Mouse (Mus musculus) ovary, adult 18-20 months (tissue): ENCODE results near the gene Lamb3.

Experiments used
- DNase-seq: peaks from one replicate; pipeline ENCODE4 v3.0.0; 2022; ENCODE audit warnings: low spot score, mixed read lengths

Lamb3 gene

DNA sequence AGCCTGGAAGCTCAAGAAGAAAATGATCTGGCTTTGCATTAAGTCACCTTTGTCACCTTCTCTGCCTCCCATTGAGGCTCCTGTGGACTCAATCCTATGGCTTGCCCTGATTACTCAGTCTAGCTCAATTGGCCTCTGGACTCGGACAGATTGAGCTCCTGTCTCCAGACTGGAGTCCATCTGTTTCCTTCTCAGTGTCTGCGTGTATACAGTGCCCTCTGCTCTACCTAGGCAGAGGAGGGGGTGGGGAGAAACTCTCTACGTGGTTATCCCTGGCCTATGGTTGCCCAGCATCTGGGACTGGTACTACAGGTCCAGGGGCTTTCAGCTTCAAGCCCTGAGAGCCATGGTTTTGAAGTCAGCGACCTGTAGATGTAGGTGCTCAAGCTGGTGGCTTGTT lies 136.4 kb downstream of the Lamb3 start:
- DNase-seq, result no peak

DNA sequence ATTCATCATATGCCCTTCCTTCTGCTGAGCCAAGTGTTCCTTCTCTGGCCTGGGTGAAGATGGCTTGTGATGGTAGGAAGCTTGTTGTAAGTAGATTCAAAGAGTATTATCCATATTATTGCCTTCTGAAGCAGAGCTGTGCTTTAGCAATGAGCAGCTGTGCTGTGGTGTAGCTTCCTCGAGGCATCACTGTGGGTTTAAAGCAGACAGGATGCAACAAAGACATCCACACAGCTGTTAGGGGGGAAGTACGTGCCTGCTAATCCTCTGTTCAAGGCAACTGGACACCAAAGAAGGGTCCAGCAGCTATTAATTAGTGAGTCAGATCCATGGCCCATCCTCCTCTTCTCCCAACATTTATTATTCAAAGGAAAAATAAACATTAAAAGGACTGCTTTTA lies 137.5 kb downstream of the Lamb3 start:
- DNase-seq, result no peak

DNA sequence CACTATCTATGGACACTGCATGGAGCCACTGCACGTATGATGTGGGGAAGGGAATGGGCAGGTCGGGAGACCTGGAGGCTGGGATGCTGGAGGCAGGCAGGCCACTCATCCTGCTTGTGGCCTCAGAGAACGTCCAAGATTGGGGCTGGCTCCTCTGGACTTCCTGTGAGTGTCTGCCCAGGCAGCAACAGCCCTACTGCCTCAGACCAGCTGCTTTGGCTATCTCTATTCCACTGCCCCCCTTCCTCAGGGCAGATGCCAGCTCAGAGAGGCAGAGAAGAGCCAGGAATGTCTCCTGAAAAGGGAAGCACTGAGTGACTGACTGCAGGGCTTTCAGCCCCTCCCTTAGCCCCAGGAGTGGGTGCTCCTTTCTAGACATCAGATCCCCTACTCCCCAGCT lies 139.4 kb downstream of the Lamb3 start:
- no peak for DNase-seq

GRCm38 (mm10) chr1:193348261-193348962 lies 140.9 kb downstream of the Lamb3 start:
- DNase-seq, result no peak

GRCm38 (mm10) chr1:193349702-193350545 lies 142.4 kb downstream of the Lamb3 start:
- DNase-seq, result no peak

DNA sequence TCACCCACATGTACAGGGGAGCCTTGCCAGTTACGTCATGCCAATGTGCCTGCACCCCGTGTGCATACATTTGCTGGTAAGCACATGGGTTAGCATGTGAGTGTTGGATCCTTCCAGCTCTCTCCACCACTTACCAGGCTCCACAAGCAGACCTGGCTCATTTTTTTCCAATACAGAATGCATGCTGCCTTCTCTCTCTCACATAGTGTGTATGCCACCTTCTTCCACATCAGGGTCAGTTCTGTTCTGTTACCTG lies 143.0 kb downstream of the Lamb3 start:
- no peak for DNase-seq

DNA sequence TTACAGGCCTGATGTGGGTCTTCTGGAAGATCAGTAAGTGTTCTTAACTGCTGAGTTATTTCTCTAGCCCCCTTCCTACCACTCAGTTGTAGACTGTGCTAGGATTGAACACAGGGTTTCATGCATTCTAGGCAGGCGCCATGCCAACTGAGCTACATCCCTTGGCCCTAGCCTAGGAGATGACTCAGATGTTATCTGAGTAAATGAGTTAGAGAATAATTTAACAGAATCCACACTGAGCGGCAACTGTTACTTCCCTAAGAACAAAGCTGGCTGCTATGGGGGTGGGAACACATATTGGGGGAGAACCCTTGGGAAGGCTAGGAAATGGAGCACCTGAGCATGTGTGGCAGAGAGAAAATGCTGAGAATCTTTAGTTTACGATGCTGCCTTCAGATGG lies 144.1 kb downstream of the Lamb3 start:
- DNase-seq, result no peak

GRCm38 (mm10) chr1:193359199-193359598 lies 151.7 kb downstream of the Lamb3 start:
- no peak for DNase-seq

- DNase-seq, result no peak
Observed at GRCm38 (mm10) chr1:193361181-193361580, 153.7 kb downstream of the Lamb3 start.

DNA sequence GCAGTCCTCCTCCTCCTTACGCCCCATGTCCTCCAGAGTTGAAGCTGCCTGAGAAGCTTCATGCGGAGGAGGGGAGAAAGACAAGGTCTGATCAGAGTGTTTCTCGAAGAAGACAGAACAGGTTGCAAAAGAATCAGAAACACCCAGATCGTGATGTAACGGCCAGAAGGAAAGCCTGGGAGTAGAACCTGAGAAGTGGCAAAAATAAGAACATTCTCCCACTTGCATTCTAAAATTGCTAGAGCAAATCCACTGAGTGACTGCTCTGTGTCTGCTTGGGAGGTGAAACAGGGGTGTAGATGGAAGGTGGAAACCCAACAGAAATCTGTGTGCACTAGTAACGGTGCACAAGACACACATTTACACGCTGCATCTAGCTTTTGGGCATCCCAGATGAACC lies 154.6 kb downstream of the Lamb3 start:
- no peak for DNase-seq

DNA sequence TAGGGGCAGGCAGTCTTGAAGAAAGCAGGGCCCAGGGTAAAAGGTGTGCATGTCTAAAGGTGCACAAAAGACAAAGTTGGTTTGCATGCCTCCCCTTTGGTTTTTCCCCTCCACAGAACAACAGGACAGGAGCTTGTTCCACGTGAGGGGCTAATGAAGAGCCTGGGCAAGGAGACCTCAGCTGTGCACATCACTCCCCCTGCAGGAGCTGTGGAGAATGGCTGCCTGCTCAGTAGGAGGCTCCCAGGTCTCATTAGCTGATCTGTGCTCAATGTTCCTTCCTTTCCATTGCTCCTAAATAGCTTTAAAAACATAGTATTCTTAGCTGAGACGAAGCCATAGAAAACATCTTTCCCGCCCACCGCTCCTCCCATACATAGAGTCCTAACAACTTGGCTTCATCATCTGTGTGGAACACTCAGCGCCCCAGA lies 156.3 kb downstream of the Lamb3 start:
- DNase-seq, result no peak

DNA sequence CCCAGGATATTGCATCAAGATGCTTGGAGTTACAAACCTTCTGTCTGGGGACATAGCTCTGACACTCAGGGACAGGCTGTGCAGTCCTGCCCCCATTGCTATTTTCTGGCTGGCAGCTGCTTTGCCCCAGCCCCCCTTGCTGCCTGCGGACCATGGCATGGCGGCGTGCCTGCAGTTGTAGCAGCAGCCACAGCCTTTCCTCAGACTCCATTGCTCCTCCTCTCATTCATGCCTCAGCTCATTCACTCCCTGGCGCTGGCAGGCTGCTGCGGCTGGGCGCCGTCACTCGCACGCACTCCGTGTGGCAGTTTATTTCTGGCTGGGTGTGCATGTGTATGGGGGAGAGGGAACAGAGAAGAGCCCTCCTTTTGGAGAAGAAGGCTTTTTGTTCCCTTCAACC lies 160.6 kb downstream of the Lamb3 start:
- no peak for DNase-seq

GRCm38 (mm10) chr1:193369091-193369490 lies 161.6 kb downstream of the Lamb3 start:
- DNase-seq, result no peak

- no peak for DNase-seq
Observed at GRCm38 (mm10) chr1:193370096-193370495, 162.6 kb downstream of the Lamb3 start, which contains the start of gene Camk1g. Gene Camk1g, minus strand, starts transcription at chr1:193370298.

DNA sequence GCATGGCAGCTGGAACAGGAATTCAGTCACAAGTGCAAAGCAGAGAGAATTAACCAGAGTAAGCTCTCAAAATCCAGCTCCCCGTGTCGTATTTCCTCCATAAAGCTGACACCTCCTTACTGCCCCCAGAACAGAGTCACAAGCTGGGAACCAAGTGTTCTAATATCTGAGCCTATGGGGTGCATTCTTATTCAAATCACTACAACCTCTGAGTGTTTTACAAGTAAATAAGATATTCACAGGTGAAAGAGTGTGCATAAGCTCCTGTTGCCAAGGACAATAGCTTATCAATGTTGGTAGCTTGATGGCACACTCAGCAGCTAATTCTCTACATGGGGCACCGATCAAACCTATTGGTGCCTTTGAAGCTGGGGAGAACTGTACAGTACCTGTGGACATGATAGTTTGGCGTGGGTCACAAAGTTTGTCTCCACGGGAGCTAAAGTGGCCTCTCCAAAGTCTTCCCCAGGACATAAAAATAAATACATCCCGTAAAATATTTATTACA lies 166.5 kb downstream of the Lamb3 start:
- no peak for DNase-seq

- DNase-seq, result no peak
Observed at GRCm38 (mm10) chr1:193376478-193377134, 169.1 kb downstream of the Lamb3 start.

DNA sequence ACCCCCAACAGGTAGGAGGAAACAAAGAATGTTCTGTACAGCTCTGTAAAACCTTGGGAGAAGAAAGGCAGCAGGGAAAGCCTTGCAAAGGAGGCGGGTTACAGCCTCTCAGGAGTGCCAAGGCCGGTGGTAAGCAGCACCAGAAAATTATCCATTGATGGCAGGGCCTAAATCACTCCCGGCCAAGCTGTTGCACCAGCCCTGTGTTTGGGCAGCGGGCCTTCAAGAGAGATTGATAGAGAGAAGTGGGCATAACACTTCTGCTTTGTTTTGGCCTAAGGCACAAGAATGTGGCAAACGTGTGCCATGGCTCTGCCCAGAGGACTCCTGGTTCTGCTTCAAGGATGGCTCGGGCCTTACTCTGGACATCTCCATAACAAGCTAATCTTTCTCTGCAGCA lies 172.1 kb downstream of the Lamb3 start:
- DNase-seq, result no peak

DNA sequence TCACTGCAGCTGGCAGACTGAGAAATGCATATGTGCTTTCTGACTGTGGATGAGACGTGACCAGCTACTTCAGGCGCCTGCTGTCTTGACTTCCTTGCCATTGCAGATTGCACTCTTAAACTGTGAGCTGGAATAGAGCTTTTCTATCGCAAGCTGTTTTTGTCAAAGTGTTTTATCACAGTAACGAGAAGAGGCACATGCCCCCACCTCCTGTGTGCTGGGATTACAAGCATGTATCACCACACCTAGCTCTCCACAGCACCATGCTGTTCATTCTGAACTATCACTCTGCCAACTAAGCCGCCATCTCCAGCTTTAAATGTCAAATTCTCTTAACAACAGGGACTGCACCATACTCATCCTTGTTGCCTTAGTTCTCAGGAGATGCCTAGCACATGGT lies 173.4 kb downstream of the Lamb3 start:
- no peak for DNase-seq

GRCm38 (mm10) chr1:193381597-193382404 lies 174.3 kb downstream of the Lamb3 start:
- DNase-seq, result no peak

GRCm38 (mm10) chr1:193382435-193382834 lies 174.9 kb downstream of the Lamb3 start:
- DNase-seq, result no peak

GRCm38 (mm10) chr1:193382841-193383462 lies 175.5 kb downstream of the Lamb3 start:
- DNase-seq, result no peak

GRCm38 (mm10) chr1:193386136-193386535 lies 178.6 kb downstream of the Lamb3 start:
- DNase-seq, result peak; percentile 63
